Mouse (Mus musculus): ENCODE measurements around the gene Sdc3. TPM values are rescaled to one million over a fixed set of nuclear protein-coding genes. Genes with fewer than 3 reads are reported as not detected.

The Sdc3 gene
- polyA plus RNA-seq, 1 experiment from 2014 or later, result 41.1 TPM

Other genes with a start within 250 kb of the Sdc3 start
- gene Nkain1, start 218.4 kb upstream of the Sdc3 start, polyA plus RNA-seq (2016; fragmentation: Nextera tagmentation; extraction: Ambion mirVana), result 4.4 and 5.8 TPM in 2 replicates
- 116 and 118 TPM in 2 replicates for gene Pum1, start 129.2 kb upstream of the Sdc3 start, polyA plus RNA-seq (2016; fragmentation: Nextera tagmentation; extraction: Ambion mirVana)
- 19.5 and 21.7 TPM in 2 replicates for gene Laptm5, start 120.6 kb downstream of the Sdc3 start, polyA plus RNA-seq (2016; fragmentation: Nextera tagmentation; extraction: Ambion mirVana)
- 4.2 and 7.0 TPM in 2 replicates for gene Matn1, start 151.8 kb downstream of the Sdc3 start, polyA plus RNA-seq (2016; fragmentation: Nextera tagmentation; extraction: Ambion mirVana)

All from embryonic facial prominence, embryonic 12.5 days (tissue).